Mouse (Mus musculus): ENCODE measurements around the gene Dstyk. TPM values are rescaled to one million over a fixed set of nuclear protein-coding genes. Genes with fewer than 3 reads are reported as not detected.

The Dstyk gene
- polyA plus RNA-seq, 1 experiment from 2014 or later, result 10.6 TPM

GRCm38 (mm10) chr1:132506058-132506457 is 88.7 kb downstream of the Dstyk start, which contains the start of gene Tmem81:
TSS of gene Tmem81 (plus strand) at chr1:132506230.
- Histone ChIP-seq H3K27ac (replicated peaks; ENCODE audit: low read depth, low read length) (no peak within 1 kb of the TSS), H3K9ac (replicated peaks; ENCODE audit: low read length) (no peak within 1 kb of the TSS), H3K4me1 (ENCODE audit: control insufficient read depth, insufficient read depth, low read length) (no peaks in the 10 kb centered on the region), H3K9me3 (ENCODE audit: control insufficient read depth, low read length) (no peaks in the 10 kb centered on the region), H3K27me3 (ENCODE audit: control insufficient read depth, insufficient read depth, low read length) (no peaks in the 10 kb centered on the region), H3K4me3 (replicated peaks; ENCODE audit: low read depth, low read length) (no peak within 1 kb of the TSS), H3K36me3 (ENCODE audit: control insufficient read depth, insufficient read depth, low read length) (peaks cover 63% of the 10 kb centered on the region), H3K4me2 (ENCODE audit: low read length) (no peak within 1 kb of the TSS)
- WGBS, result 85% methylated on average over 7 of the region's 7 CpGs
- DNase-seq, result no peak
- ATAC-seq (ENCODE audit: low FRiP score, low TSS enrichment), result no peak

- H3K36me3 ChIP-seq (ENCODE audit: control insufficient read depth, insufficient read depth, low read length), result peaks cover 57% of the 10 kb centered on the region
- H3K4me2 ChIP-seq (ENCODE audit: low read length), result no peak overlapping the region
- no peak overlapping the region for H3K27ac ChIP-seq (replicated peaks; ENCODE audit: low read depth, low read length)
- no peak overlapping the region for H3K4me3 ChIP-seq (replicated peaks; ENCODE audit: low read depth, low read length)
- no peak overlapping the region for H3K9ac ChIP-seq (replicated peaks; ENCODE audit: low read length)
- no peaks in the 10 kb centered on the region for H3K27me3 ChIP-seq (ENCODE audit: control insufficient read depth, insufficient read depth, low read length)
- no peak for ATAC-seq (ENCODE audit: low FRiP score, low TSS enrichment)
- H3K9me3 ChIP-seq (ENCODE audit: control insufficient read depth, low read length), result no peaks in the 10 kb centered on the region
- H3K4me1 ChIP-seq (ENCODE audit: control insufficient read depth, insufficient read depth, low read length), result no peaks in the 10 kb centered on the region
- DNase-seq, result no peak
- 92% methylated on average over 7 of the region's 7 CpGs for WGBS
Observed at GRCm38 (mm10) chr1:132506656-132507055, 89.3 kb downstream of the Dstyk start.

GRCm38 (mm10) chr1:132509771-132510170 is 92.4 kb downstream of the Dstyk start:
- H3K4me2 ChIP-seq (ENCODE audit: low read length), result no peak overlapping the region
- H3K4me3 ChIP-seq (replicated peaks; ENCODE audit: low read depth, low read length), result no peak overlapping the region
- 92% methylated on average over 5 of the region's 5 CpGs for WGBS
- H3K36me3 ChIP-seq (ENCODE audit: control insufficient read depth, insufficient read depth, low read length), result peaks cover 39% of the 10 kb centered on the region
- H3K27ac ChIP-seq (replicated peaks; ENCODE audit: low read depth, low read length), result no peak overlapping the region
- H3K9ac ChIP-seq (replicated peaks; ENCODE audit: low read length), result no peak overlapping the region
- H3K9me3 ChIP-seq (ENCODE audit: control insufficient read depth, low read length), result no peaks in the 10 kb centered on the region
- DNase-seq (no peak), ATAC-seq (ENCODE audit: low FRiP score, low TSS enrichment) (no peak)
- no peaks in the 10 kb centered on the region for H3K4me1 ChIP-seq (ENCODE audit: control insufficient read depth, insufficient read depth, low read length)
- no peaks in the 10 kb centered on the region for H3K27me3 ChIP-seq (ENCODE audit: control insufficient read depth, insufficient read depth, low read length)

GRCm38 (mm10) chr1:132511521-132511920 is 94.2 kb downstream of the Dstyk start:
- Histone ChIP-seq H3K9me3 (ENCODE audit: control insufficient read depth, low read length) (no peaks in the 10 kb centered on the region), H3K4me3 (replicated peaks; ENCODE audit: low read depth, low read length) (no peak overlapping the region), H3K4me2 (ENCODE audit: low read length) (no peak overlapping the region), H3K27me3 (ENCODE audit: control insufficient read depth, insufficient read depth, low read length) (no peaks in the 10 kb centered on the region), H3K9ac (replicated peaks; ENCODE audit: low read length) (no peak overlapping the region), H3K4me1 (ENCODE audit: control insufficient read depth, insufficient read depth, low read length) (no peaks in the 10 kb centered on the region), H3K27ac (replicated peaks; ENCODE audit: low read depth, low read length) (peak overlapping the region; percentile 55; the same call in 1 of the 2 replicates), H3K36me3 (ENCODE audit: control insufficient read depth, insufficient read depth, low read length) (peaks cover 44% of the 10 kb centered on the region)
- peak; percentile 51 for DNase-seq
- peak; percentile 31; the same call in 1 of the 2 replicates for ATAC-seq (ENCODE audit: low FRiP score, low TSS enrichment)
- 46% methylated on average over 8 of the region's 8 CpGs for WGBS

- H3K36me3 ChIP-seq (ENCODE audit: control insufficient read depth, insufficient read depth, low read length), result peaks cover 44% of the 10 kb centered on the region
Observed at GRCm38 (mm10) chr1:132512106-132512505, 94.8 kb downstream of the Dstyk start.

GRCm38 (mm10) chr1:132515339-132515738 is 98.0 kb downstream of the Dstyk start:
- H3K4me3 ChIP-seq (replicated peaks; ENCODE audit: low read depth, low read length), result no peak overlapping the region
- WGBS, result 93% methylated on average over 12 of the region's 12 CpGs
- DNase-seq, result no peak
- H3K9me3 ChIP-seq (ENCODE audit: control insufficient read depth, low read length), result no peaks in the 10 kb centered on the region
- peaks cover 59% of the 10 kb centered on the region for H3K36me3 ChIP-seq (ENCODE audit: control insufficient read depth, insufficient read depth, low read length)
- ATAC-seq (ENCODE audit: low FRiP score, low TSS enrichment), result no peak
- no peaks in the 10 kb centered on the region for H3K27me3 ChIP-seq (ENCODE audit: control insufficient read depth, insufficient read depth, low read length)
- no peak overlapping the region for H3K4me2 ChIP-seq (ENCODE audit: low read length)
- no peaks in the 10 kb centered on the region for H3K4me1 ChIP-seq (ENCODE audit: control insufficient read depth, insufficient read depth, low read length)
- H3K27ac ChIP-seq (replicated peaks; ENCODE audit: low read depth, low read length), result no peak overlapping the region
- H3K9ac ChIP-seq (replicated peaks; ENCODE audit: low read length), result no peak overlapping the region

More at GRCm38 (mm10) chr1:132512106-132512505, 94.8 kb downstream of the Dstyk start:
- no peaks in the 10 kb centered on the region for H3K27me3 ChIP-seq (ENCODE audit: control insufficient read depth, insufficient read depth, low read length)
- H3K4me1 ChIP-seq (ENCODE audit: control insufficient read depth, insufficient read depth, low read length), result no peaks in the 10 kb centered on the region
- ATAC-seq (ENCODE audit: low FRiP score, low TSS enrichment) (no peak), DNase-seq (no peak)
- no peaks in the 10 kb centered on the region for H3K9me3 ChIP-seq (ENCODE audit: control insufficient read depth, low read length)
- H3K4me3 ChIP-seq (replicated peaks; ENCODE audit: low read depth, low read length), result no peak overlapping the region
- no peak overlapping the region for H3K4me2 ChIP-seq (ENCODE audit: low read length)
- H3K9ac ChIP-seq (replicated peaks; ENCODE audit: low read length), result no peak overlapping the region
- no peak overlapping the region for H3K27ac ChIP-seq (replicated peaks; ENCODE audit: low read depth, low read length)
- WGBS, result 78% methylated on average over 8 of the region's 8 CpGs

Other genes starting within 250 kb of the Dstyk start
- 21.2 and 23.2 TPM in 2 replicates for gene Lemd1, start 226.1 kb upstream of the Dstyk start, polyA plus RNA-seq (2014; fragmentation: Nextera tagmentation; extraction: Ambion mirVana)
- gene AC124108.1, start 226.1 kb upstream of the Dstyk start, polyA plus RNA-seq (2014; fragmentation: Nextera tagmentation; extraction: Ambion mirVana), result 4.4 and 4.5 TPM in 2 replicates
- gene Gm10188, start 187.8 kb upstream of the Dstyk start, polyA plus RNA-seq (2014; fragmentation: Nextera tagmentation; extraction: Ambion mirVana), result 0.70 TPM in 1 of 2 replicates, not detected in the other
- gene Klhdc8a, start 118.9 kb upstream of the Dstyk start, polyA plus RNA-seq (2014; fragmentation: Nextera tagmentation; extraction: Ambion mirVana), result 10.1 and 11.1 TPM in 2 replicates
- gene Nuak2, start 101.4 kb upstream of the Dstyk start, polyA plus RNA-seq (2014; fragmentation: Nextera tagmentation; extraction: Ambion mirVana), result 22.3 and 38.0 TPM in 2 replicates
- gene Tmcc2, start 26.3 kb upstream of the Dstyk start, polyA plus RNA-seq (2014; fragmentation: Nextera tagmentation; extraction: Ambion mirVana), result 28.4 and 29.1 TPM in 2 replicates
- 38.2 and 48.6 TPM in 2 replicates for gene Rbbp5, start 59.8 kb downstream of the Dstyk start, polyA plus RNA-seq (2014; fragmentation: Nextera tagmentation; extraction: Ambion mirVana)
- 1.1 and 1.3 TPM in 2 replicates for gene Tmem81, start 88.7 kb downstream of the Dstyk start, polyA plus RNA-seq (2014; fragmentation: Nextera tagmentation; extraction: Ambion mirVana)
- gene Cntn2, start 125.7 kb downstream of the Dstyk start, polyA plus RNA-seq (2014; fragmentation: Nextera tagmentation; extraction: Ambion mirVana), result 36.9 and 65.3 TPM in 2 replicates